Mouse (Mus musculus): ENCODE results near the gene Nav2. TPM values are rescaled to one million over a fixed set of nuclear protein-coding genes. Genes with fewer than 3 reads are reported as not detected.

The Nav2 gene
- total RNA-seq, 2 experiments from 2014 or later, result 77.1 to 106 TPM

GRCm38 (mm10) chr7:48923620-48924019, 15.1 kb downstream of the Nav2 start:
- DNase-seq (ENCODE audit: low spot score in 2 of 2), result no peak
- intact Hi-C loops (cut with DNase I), result no loop called here

DNA sequence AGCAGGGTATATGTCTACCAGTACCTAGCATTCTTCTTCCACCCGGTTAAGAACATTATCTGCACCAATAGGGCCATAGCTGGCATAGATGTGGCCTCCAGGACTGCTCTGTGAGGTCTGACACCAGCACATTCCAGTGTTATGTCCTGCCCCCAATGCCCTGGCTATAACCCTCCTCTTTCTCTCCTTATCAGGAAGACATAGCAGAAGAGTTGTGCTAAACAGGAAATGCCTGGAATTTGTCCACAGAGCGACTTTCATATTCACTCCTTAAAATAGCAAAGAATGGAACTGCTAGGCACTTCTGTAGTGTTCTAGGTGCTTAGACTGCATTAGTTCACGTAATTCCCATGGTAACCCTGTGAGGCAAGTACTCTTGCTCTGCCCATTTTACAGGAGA, 16.7 kb downstream of the Nav2 start:
- intact Hi-C loops (cut with DNase I), result no loop called here

GRCm38 (mm10) chr7:48928364-48928763, 19.8 kb downstream of the Nav2 start:
- DNase-seq (ENCODE audit: low spot score in 2 of 2), result peak; percentile 57 to 68
- intact Hi-C loops (cut with DNase I), result loop anchor here (2.0 kb wide), 1 partner anchor 192 kb away; no protein-coding TSS in a partner anchor

More for the DNA sequence above, 16.7 kb downstream of the Nav2 start:
- DNase-seq (ENCODE audit: low spot score in 2 of 2), result no peak

GRCm38 (mm10) chr7:48930399-48930798, 21.9 kb downstream of the Nav2 start:
- DNase-seq (ENCODE audit: low spot score in 2 of 2), result peak; percentile 13 to 47
- intact Hi-C loops (cut with DNase I), result no loop called here

DNA sequence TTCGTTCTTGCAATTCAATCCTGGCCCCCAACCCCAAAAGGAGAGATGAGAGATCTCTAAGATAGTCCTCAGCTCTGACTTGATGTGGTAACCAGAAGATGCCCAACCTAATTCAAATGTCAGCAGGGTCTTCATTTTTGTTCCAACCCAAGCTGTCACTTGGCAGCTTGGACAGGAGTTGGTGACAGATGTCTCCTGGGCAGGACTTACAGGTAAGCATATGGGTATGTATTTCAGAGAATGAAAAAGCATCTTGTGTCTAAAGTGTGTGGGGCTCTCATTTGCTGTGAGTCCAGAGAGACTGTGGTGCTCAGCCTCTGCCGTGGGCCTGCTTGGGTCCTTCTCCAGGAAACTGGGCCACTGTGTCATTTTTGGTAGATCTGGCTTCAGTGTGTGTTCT, 23.6 kb downstream of the Nav2 start:
- DNase-seq (ENCODE audit: low spot score in 2 of 2), result no peak
- intact Hi-C loops (cut with DNase I), result no loop called here

DNA sequence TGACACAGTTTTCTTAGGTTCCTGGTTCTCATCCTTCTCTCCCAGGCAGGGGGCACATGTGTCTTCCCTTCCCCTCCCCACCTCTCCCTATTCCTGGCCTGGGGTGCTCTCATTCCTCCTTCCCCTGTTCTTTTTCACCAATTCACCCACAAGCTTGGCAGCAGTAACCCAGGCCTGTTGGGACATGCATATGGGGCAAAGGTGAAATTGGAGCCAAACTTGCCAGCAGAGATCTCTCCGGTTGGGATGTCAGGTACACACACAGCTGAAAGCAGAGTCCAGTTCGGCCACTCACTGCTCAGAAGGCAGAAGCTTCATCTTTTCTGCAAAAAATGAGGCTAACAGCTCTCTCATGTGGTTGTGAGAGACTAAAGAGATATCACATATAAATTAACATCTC, 26.3 kb downstream of the Nav2 start:
- DNase-seq (ENCODE audit: low spot score in 2 of 2), result no peak
- intact Hi-C loops (cut with DNase I), result no loop called here

DNA sequence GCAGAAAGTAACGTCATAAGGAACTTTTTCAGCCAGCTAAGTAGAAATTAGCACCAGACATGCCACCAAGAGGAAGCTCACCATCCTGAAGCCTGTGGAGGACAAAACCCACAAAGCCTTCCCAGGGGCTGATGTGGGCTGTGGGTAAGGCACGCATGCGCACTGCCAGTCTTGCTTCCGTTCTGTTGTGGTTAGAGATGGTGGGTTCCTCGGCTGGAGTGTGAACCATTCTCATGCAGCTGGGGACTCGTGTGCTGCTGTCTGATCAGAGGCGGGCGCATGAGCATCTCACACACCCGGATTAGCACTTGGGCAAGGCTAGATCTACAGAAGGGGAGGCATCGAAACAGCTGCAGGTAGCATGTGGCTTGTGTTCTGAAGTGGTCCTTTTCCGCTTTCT, 29.0 kb downstream of the Nav2 start:
- peak; percentile 15 to 24 for DNase-seq (ENCODE audit: low spot score in 2 of 2)
- intact Hi-C loops (cut with DNase I), result no loop called here

DNA sequence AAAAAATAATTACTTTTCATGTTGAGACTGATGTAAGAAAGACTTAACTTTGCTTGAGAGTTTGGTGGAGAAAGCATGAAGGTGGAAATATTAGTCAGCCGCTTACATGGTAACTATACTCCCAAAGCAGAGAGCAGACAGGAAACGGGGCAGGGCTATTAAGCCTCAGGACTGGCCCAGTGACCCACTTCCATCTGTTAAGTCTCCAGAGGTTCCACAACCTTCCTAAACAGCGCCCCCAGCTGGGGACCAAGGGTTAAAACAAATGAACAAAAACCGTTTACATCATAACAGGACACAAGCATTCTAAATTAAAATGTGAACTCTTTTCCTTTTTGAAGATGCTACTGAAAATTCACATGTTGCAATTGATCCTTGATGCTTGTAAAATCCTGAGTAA, 29.7 kb downstream of the Nav2 start:
- DNase-seq (ENCODE audit: low spot score in 2 of 2), result peak; percentile 12 to 14
- intact Hi-C loops (cut with DNase I), result no loop called here

DNA sequence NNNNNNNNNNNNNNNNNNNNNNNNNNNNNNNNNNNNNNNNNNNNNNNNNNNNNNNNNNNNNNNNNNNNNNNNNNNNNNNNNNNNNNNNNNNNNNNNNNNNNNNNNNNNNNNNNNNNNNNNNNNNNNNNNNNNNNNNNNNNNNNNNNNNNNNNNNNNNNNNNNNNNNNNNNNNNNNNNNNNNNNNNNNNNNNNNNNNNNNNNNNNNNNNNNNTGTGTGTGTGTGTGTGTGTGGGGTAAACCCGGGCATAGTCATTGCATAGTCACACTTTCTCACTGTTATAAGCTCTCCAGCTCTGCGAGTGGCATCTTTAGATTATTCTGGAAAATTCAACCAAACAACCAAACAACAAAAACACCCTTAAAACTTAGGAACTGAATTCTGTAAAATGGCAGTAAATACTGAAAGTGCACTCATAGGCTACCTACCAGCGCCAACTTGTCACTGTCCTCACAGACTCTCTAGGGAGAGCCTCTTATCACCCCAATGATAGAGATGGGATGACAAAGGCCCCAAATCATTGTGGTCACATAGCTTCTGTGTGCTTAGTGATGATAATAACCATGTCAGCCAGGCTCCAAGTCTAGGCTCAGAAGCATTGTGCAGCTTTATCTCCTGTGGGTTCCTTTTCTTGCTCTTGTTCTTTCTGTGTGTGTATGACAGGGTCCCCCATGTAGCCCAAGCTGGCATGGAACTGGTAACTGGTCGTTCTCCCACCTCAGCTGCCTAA, 40.0 kb downstream of the Nav2 start:
- intact Hi-C loops (cut with DNase I), result no loop called here
- DNase-seq (ENCODE audit: low spot score in 2 of 2), result no peak

GRCm38 (mm10) chr7:48954501-48954900, 46.0 kb downstream of the Nav2 start:
- peak in 1 of 2 experiments; percentile 49 for DNase-seq (ENCODE audit: low spot score in 2 of 2)

DNA sequence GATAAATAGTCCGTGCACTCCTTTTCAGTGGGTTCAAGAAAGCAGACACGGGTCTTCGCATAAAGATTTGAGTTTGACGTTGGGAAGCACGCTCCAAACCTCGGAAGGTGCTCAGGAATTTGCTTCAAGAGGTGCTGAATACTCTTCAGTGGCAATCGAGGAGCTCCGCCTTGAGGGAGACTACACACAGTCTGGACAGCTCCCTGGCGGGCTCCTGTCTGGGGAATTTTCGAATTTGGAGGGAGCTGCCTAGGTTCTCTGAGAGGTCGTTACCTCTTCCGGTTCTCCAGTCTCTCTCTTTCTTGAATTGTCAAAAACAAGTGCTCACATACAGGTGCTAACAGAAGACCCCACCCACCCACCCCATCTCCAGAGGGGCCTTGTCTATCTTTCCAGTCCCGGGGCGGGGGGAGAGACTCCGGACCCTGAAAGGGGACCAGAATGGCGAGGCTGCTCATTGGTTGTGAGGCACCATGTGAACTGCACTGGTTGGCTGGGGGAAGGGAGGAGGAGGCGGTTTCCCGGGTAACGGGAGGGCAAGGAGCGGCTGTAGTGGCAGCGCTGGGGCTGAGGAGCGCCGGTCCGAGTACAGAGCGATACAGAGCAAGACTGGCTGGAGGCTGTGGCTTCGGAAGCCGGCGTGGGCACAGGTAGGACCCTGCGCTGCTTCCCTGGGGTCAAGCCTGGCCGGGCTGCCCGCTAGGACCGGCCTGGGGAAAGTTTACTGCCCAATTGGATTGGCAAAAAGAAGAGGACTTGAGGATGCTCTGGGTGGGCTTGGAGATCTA, 50.2 kb downstream of the Nav2 start:
- intact Hi-C loops (cut with DNase I), result no loop called here
- DNase-seq (ENCODE audit: low spot score in 2 of 2), result peak; percentile 85 to 92

More at GRCm38 (mm10) chr7:48954501-48954900, 46.0 kb downstream of the Nav2 start:
- intact Hi-C loops (cut with DNase I), result no loop called here

- peak; percentile 19 to 45 for DNase-seq (ENCODE audit: low spot score in 2 of 2)
- intact Hi-C loops (cut with DNase I), result no loop called here
Measured at GRCm38 (mm10) chr7:48959316-48959661, 50.8 kb downstream of the Nav2 start.

- peak in 1 of 2 experiments; percentile 20 for DNase-seq (ENCODE audit: low spot score in 2 of 2)
- intact Hi-C loops (cut with DNase I), result loop anchor here (5.0 kb wide), 1 partner anchor 117 kb away; no protein-coding TSS in a partner anchor
Measured at GRCm38 (mm10) chr7:48960152-48960551, 51.6 kb downstream of the Nav2 start.

DNA sequence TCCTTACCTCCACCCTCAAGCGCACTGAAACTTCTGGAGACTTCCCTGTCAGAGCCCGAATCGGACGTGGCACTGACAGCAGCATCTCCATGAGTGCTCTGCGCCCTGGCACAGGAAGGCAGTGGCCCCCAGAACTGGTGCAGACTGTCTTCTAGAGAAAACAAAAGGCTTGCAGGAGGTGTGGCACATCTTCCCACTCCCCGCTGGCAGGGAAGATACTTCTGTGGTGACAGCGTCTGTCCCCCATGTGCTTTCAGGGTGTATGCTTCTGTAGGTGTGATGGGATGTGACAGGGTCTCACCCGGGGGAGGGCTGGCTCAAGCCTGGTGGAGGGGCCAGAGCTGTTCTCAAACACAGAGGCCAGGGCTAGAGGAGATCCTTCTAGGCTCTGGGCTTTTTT, 53.0 kb downstream of the Nav2 start:
- intact Hi-C loops (cut with DNase I), result loop anchor here (5.0 kb wide), 1 partner anchor 116 kb away; no protein-coding TSS in a partner anchor
- peak in 1 of 2 experiments; percentile 21 for DNase-seq (ENCODE audit: low spot score in 2 of 2)

- intact Hi-C loops (cut with DNase I), result loop anchor here (5.0 kb wide), 1 partner anchor 115 kb away; no protein-coding TSS in a partner anchor
- no peak for DNase-seq (ENCODE audit: low spot score in 2 of 2)
Measured at GRCm38 (mm10) chr7:48961935-48962334, 53.4 kb downstream of the Nav2 start.

DNA sequence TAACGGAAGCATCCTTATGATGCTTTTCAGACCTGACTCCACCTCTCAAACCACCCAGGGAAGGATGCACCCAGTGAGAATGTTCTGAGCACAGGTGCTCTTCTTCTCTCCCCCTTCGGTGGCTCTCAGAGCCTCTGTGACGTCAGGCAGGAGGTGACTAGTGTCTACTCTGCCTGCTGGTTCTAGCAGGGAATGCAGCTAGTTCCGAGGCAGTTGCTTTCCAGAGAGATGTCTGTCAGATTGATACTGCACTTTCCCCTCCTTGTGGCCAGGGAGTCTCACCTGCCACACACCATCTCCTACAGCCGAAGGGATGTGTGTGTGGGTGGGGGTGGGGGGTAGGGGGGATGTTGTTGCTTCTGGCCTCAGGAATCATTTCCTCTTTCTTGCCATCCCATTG, 54.6 kb downstream of the Nav2 start:
- no peak for DNase-seq (ENCODE audit: low spot score in 2 of 2)
- intact Hi-C loops (cut with DNase I), result loop anchor here (5.0 kb wide), 1 partner anchor 114 kb away; no protein-coding TSS in a partner anchor

GRCm38 (mm10) chr7:48963554-48963953, 55.0 kb downstream of the Nav2 start:
- intact Hi-C loops (cut with DNase I), result loop anchor here (5.0 kb wide), 1 partner anchor 114 kb away; no protein-coding TSS in a partner anchor

GRCm38 (mm10) chr7:48965796-48966512, 57.4 kb downstream of the Nav2 start:
- intact Hi-C loops (cut with DNase I), result no loop called here
- DNase-seq (ENCODE audit: low spot score in 2 of 2), result no peak

More at GRCm38 (mm10) chr7:48963554-48963953, 55.0 kb downstream of the Nav2 start:
- no peak for DNase-seq (ENCODE audit: low spot score in 2 of 2)

- no peak for DNase-seq (ENCODE audit: low spot score in 2 of 2)
- intact Hi-C loops (cut with DNase I), result no loop called here
Measured at GRCm38 (mm10) chr7:48981013-48981412, 72.5 kb downstream of the Nav2 start.

DNA sequence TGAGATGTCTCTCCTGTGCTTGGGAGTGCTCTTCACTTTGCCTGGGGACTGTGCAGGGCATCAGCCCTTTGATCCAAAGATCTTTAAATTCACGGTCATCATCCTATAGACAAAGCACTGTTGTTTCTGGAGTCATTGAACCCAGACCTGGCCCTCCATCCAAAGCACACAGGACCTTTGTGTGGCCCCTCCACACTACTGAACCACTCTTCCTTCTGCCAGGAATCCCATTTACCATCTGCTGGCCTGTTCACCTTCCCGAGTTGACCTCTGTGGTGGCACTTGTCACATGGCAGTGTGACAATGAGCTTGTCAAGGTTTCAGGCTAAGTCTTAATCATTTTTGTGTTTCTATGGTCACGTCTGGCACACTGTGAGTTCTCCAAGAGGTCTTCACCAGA, 73.3 kb downstream of the Nav2 start:
- no peak for DNase-seq (ENCODE audit: low spot score in 2 of 2)
- intact Hi-C loops (cut with DNase I), result no loop called here
